Mouse (Mus musculus): ENCODE data around the gene Glt1d1. TPM values are rescaled to one million over a fixed set of nuclear protein-coding genes. Genes with fewer than 3 reads are reported as not detected.

Glt1d1 gene
- not detected for total RNA-seq (2021)
- long read RNA-seq, experiment 1, result 0 reads
- long read RNA-seq, experiment 2, result 0 reads

DNA sequence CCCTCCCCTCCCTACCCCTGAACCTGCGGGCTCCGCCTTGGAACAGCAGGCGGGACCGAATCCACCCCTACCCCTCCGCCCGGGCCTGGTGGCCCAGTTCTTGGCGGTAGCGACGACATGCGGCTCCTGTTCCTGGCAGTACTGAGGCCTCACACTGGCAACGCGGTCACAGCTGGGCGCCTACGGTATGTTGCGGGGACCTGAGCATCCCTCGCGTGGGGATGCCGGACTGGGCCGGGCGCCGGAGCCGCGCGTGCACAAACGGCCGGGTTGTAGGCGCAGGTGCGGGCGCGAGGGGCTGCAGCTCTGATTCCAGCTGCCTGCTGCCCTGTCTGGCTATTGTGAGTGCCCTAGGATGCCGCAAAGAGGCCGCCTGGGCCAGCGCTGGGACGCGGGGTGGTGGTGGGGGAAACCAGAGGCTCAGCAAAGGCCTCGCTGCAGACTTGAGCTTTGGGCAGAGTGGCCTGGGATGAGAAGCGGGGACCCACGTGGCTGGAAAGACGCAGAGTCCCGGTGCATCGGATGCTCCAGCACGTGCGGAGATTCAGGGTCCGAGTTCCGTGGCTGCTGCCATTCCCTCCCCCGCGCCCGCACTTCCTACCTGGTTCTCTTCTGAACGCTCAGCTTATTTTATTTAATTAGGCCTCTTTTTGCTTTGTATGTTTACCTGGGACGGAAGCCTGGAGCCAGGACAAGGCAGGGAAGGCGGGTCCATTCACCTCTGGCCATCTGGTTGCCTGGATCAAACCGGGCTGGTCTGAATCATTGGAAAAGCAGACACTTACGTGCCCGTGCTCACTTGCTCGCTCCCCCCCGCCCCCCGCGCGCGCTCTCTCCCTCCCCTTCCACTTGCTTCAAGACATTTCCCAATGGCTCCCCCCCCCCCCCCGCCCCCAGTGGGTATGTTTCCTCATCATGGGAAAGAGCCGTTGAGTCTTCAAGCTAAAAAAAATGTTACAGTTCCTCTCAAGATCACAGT is at the start of gene Glt1d1, which contains the start of gene Slc15a4:
Glt1d1 (plus strand) TSS at position 96 of the 979 bp plus-strand sequence.
Slc15a4 (minus strand) TSS at position 731 of the 979 bp plus-strand sequence.
- DNase-seq (ENCODE audit: low spot score), result no peak

DNA sequence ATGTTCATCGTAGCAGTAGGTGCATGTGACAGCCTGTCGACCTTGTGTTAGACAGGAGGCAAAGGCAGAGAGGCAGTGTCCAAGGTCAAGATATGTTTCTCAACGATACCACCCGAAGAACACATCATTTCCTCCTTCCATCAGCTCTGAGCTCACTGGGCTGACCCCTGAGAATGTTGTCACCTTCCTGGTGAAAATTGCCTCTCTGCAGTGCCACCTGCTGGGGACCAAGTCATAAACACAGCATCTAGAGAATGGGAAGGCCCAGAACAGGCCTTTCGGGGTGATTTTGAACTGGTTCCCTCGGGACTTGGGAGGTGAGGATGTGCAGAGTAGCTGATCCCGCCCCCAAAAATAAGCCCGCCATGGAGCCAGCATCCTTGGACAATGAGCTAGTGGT is 48.4 kb upstream of the Glt1d1 start:
- no peak for DNase-seq (ENCODE audit: low spot score)

- DNase-seq (ENCODE audit: low spot score), result no peak
Measured at GRCm38 (mm10) chr5:127587854-127588253, 44.2 kb upstream of the Glt1d1 start.

DNA sequence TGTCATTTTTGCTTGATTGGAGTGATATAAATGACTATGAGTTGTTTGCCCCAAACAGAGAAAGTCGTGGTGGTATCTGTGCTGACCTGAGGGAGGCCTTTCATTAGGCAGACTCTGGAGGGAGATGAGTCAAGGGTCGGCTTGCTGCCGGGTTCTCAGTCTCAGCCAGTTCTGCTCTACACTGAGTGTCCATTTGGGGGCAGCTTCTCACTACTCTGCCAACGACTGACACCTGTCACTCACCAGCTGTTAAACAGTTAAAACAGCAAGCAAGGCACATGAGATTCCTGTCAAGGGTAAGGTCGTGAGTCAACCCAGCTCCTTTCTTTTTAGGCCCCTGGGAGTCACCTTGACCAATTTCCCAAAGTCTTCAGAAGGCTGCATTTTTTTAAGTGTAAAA is 39.7 kb upstream of the Glt1d1 start:
- DNase-seq (ENCODE audit: low spot score), result no peak

- no peak for DNase-seq (ENCODE audit: low spot score)
Measured at GRCm38 (mm10) chr5:127592854-127593253, 39.2 kb upstream of the Glt1d1 start.

GRCm38 (mm10) chr5:127595676-127596075 is 36.4 kb upstream of the Glt1d1 start:
- DNase-seq (ENCODE audit: low spot score), result peak; percentile 54

DNA sequence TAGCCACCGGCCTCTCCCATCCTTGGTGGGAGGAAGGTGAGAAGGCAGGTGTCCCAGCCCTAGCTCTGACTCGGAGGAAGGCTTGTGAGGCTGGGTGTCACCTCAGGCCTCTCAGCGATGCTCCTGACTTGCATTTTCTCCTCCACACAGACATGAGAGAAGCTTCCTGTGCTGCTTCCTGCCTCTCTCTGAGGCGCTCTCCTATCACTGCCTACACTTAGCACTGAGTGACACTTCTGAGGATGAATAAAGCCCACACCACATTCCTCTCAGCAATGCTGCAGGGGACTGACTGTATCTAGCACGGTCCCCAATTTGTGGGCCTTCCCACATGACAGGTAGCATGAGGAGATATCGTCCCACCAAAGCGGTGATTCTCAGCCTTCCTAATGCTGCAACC is 35.2 kb upstream of the Glt1d1 start:
- DNase-seq (ENCODE audit: low spot score), result no peak

DNA sequence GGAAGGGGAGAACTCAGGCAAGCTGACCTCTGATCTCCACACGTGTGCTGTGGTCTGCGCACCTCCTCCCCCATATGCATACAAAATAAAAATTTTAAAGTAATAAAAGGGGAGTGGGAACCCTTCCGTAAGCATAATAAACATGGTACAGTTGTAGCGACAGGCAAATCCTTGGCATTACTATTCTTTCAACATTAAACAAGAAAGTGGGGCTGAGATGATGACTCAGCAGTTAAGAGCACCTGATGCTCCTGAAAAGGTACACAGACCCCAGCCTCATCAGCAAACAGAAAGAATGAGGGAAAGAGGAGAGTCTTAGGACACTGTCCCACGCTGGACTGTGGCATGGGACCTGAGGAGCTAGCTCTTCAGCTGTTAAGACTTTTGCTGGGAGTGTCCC is 29.1 kb upstream of the Glt1d1 start:
- no peak for DNase-seq (ENCODE audit: low spot score)

DNA sequence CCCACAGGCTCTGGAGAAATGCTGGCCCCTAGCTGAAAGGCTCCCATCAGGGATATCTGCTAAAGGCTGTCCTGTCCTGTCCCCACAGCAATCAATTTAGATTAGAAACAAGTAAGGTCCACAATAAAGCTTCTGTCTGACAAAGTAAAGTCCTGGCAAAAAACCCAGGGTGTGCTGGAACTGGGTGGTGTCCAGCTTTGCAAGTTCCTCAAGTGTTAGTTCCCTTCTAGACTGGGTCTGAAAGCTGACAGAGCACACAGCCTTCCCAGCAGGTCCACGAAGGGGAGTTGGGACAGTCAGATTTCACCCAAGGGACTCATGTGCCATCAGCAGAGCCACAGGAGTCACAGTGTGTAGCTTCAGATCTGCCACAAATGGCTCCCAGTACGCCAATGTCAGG is 24.6 kb upstream of the Glt1d1 start:
- DNase-seq (ENCODE audit: low spot score), result no peak

GRCm38 (mm10) chr5:127609191-127609714 is 22.8 kb upstream of the Glt1d1 start:
- no peak for DNase-seq (ENCODE audit: low spot score)

GRCm38 (mm10) chr5:127610787-127611509 is 21.1 kb upstream of the Glt1d1 start:
- DNase-seq (ENCODE audit: low spot score), result peak; percentile 84

DNA sequence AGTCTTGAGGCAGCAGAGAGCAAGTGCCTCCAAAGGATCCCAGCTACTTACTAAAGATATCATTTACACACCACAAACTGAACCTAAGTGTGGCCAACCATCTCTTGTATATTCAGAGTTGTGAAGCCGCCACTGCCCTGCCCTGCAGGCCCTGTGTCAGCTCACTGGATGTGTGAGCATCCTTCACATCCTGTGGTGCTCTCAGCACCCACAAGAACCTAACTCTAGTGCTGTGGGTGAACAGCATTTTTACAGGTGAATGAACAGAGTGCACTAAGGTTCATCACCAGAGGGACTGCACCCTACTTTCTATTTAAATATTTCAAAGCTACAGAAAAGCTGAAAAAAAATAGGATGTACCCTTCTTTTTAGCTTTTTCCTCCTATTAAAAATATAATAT is 20.2 kb upstream of the Glt1d1 start:
- DNase-seq (ENCODE audit: low spot score), result no peak

DNA sequence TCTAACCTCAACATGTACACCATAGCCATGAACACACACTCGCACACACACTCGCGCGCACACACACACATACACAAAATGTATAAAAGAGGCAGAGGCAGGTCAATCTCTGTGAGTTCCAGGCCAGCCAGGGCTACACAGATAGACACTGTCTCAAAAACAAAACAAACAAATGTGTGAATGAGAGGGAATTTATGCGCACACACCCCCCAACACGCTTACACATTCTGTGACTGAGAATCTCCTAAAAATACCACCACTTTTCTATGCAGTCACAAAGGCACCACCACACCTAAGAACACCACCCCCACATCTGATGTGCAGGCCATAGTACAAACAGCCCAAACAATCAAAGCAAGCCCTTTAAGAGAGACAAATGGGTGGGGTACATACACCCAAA is 19.7 kb upstream of the Glt1d1 start:
- no peak for DNase-seq (ENCODE audit: low spot score)

DNA sequence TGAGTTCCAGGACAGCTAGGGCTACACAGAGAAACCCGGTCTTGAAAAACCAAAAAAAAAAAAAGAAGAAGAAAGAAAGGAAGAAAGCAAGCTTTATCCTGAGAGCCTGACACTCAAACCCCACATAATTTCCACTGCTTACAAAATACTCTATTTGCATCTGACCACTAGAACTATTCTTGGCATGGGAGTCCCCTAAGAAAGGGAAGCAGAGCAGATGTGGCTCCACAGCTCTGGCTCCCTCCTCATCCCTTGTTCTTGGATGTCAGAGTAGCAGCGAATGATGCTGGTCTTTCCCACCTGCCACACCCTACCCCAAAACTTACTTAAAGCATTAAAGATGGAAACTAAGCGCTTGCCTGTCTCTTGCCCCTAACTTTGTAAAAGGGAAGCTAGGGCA is 16.6 kb upstream of the Glt1d1 start:
- DNase-seq (ENCODE audit: low spot score), result no peak

GRCm38 (mm10) chr5:127616151-127616550 is 15.9 kb upstream of the Glt1d1 start:
- no peak for DNase-seq (ENCODE audit: low spot score)

DNA sequence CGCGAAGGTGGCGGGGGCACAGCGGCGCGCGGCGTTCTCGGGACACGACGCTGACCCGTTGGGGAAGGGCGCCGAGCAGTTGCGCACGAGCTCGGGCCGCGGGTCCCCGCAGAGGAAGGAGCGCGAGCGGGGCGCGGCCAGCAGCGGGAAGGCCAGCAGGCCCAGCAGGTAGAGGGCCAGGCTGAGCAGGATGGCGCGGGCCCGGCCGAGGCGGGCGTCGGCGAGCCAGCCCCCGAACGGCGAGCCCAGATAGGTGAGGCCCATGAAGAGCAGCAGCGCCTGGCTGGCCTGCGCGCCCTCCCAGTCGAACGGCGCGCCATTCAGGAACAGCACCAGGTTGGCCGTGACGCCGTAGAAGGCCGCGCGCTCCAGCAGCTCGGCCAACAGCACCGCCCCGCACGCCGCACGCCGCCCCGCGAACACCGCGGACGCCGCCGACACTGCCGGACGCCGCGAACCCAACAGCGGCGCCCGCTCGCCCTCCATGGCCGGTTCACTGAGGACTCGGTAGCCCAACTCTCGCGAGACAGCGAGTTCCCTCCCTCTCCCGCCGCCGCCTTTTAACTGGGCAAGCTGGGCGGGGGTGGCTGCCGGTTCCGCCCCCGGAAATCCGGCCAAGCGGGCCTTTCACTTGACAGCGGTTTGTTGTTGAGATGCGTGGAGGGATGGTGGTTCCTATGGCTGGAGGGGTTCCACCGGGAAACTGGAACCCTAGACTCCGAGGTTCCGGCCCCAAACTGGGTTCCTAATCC is 15.0 kb upstream of the Glt1d1 start:
- peak; percentile 99 for DNase-seq (ENCODE audit: low spot score)

DNA sequence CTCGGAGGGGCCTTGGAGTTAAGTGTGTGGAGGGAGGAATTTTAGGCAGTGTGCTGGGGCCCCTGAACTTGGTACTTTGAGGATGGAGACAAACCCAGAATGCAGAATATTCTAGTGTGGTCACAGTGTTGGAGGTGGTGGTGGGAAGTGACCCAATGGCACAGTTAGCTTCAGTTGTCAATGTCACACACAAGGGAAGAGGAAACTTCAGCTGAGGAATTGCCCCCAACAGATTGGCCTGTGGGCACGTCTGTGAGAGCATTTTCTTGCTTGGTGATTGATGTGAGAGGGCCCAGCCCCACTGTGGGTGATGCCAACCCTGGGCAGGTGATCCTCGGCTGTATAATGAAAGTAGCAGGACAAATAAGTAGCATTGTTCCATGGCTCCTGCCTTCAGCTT is 13.2 kb upstream of the Glt1d1 start:
- no peak for DNase-seq (ENCODE audit: low spot score)

- DNase-seq (ENCODE audit: low spot score), result no peak
Measured at GRCm38 (mm10) chr5:127620371-127620770, 11.7 kb upstream of the Glt1d1 start.

GRCm38 (mm10) chr5:127621108-127621507 is 11.0 kb upstream of the Glt1d1 start:
- no peak for DNase-seq (ENCODE audit: low spot score)

DNA sequence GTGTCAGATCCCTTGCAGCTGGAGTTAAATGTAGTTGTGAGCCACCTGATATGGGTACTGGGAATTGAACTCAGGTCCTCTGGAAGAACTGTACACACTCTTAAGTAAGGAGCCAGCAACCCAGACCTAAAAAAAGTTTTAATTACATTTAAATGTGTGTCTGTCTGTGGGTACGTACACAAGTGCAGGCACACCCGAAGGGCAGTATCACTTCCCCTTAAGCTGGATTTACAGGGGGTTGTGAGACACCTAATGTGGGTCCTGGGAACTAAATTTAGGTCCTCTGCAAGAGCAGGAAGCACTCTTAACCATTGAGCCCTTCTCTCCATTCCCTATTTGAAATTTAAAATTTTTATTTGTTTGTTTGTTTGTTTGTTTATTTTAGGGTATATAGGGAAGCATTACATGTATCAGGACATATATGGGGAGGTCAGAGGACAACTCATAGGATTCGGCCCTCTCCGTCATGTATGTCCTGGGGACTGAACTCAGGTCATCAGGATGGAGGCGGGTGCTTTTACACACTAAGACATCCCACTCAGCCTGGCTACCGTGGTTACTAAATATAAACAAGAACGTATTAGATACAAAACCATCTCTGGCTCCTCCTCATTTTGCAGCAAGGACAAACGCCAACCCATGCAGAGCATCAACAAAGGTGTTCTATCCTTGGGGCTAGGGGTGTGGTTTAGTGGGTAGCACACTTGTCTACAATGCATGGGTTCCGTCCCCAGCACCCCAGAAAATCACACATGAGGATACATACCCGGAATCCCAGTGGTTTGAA is 7.4 kb upstream of the Glt1d1 start:
- DNase-seq (ENCODE audit: low spot score), result no peak

DNA sequence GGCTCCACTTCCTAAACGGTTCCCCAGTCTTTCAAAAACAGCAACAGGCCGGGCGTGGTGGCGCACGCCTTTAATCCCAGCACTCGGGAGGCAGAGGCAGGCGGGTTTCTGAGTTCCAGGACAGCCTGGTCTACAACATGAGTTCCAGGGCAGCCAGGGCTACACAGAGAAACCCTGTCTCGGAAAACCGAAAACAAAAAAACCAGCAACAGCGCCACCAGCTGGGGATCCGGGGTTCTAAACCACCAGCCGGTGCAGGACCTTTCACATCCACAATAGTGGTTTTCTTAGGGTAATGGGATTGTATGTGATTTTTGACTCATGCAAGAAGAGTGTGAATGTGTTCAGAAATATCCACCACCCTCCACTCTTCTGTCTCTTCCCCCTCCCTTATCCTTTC is 4.8 kb upstream of the Glt1d1 start:
- DNase-seq (ENCODE audit: low spot score), result no peak
